Mouse (Mus musculus) mammary gland, adult 2 months (tissue): Measurements from ENCODE around the gene Zfp969. TPM values are rescaled to one million over a fixed set of nuclear protein-coding genes. Genes with fewer than 3 reads are reported as not detected.

Source experiments
- polyA plus RNA-seq: library from polyadenylated mRNA; depleted of rRNA; stranded (reverse); fragments of >200 nt; gene quantifications from 2 replicates; pipeline ENCODE4 v1.2.3, GENCODE M21; 2012; ENCODE audit warnings: low replicate concordance; rRNA removed

Gene Zfp969
- polyA plus RNA-seq, result not detected in 2 replicates

GRCm38 (mm10) chr2:175703546-175703945 is at the start of gene Zfp969:
TSS of gene Zfp969 (minus strand) at chr2:175703646.

GRCm38 (mm10) chr2:175741237-175741636 is 37.8 kb upstream of the Zfp969 start, which contains the start of gene Gm2007:
TSS of gene Gm2007 (plus strand) at chr2:175741537.

DNA sequence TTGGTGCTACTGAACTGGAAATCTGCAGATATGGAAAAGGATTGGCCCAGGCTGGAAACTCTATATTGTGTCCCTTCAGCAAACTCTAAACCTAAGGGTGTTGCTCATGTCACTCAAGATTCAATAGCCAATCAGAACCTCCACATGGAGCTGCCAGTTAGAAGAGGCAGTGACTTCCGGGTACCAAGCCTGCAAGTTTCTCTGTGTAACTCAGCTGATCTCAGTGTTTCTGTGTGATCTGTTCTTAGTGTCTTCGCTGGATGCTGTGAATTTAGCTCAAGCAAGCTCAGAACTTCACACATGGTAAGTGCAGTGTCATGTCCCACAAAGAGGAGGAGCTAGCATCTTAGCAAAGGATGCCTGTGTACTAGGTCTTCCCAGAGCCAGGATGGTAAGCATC is 59.8 kb downstream of the Zfp969 start, which contains the start of gene Gm11007:
Gene Gm11007, plus strand, starts transcription at position 301 of the 400 bp plus-strand sequence.

Other genes starting within 250 kb of the Zfp969 start
- 1.1 TPM in 1 of 2 replicates, not detected in the other for gene Zfp965, start 233.7 kb downstream of the Zfp969 start, polyA plus RNA-seq
- not detected in 2 replicates for gene Gm11007, start 59.7 kb downstream of the Zfp969 start, polyA plus RNA-seq
- not detected in 2 replicates for gene Gm2007, start 37.9 kb upstream of the Zfp969 start, polyA plus RNA-seq
- 0.36 and 1.3 TPM in 2 replicates for gene Gm14288, start 97.4 kb upstream of the Zfp969 start, polyA plus RNA-seq
- gene Gm6710, start 165.6 kb upstream of the Zfp969 start, polyA plus RNA-seq, result 1.1 and 5.9 TPM in 2 replicates
- 0.18 and 0.49 TPM in 2 replicates for gene Zfp966, start 227.5 kb upstream of the Zfp969 start, polyA plus RNA-seq